Mouse (Mus musculus): ENCODE measurements at regions not wholly inside any gene's neighbourhood (a gene's known extent, or its start where the extent isn't known, plus 50 kb on each side); places are given as distances from the start of the nearest gene placed in this dataset.

DNA sequence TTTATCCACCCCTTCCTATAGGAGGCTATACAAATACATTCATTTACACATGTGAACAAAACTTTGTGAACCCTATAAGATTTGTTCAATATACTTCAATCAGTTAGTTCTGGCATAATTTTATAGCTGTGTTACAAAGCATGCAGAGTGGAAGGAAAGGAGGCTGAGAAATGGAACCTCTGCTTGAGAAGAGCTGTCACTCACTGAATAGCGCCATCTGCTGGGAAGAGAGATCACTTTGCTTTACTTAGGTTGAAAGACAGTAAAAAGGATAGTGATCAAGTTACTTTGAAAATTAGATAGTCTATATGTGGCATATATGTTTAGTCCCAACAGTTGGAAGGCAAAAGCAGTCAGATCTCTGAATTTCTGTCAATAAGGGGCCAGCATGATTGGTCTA is 1824.8 kb downstream of the AI429214 start:
- TF ChIP-seq CTCF (IDR thresholded peaks at IDR 0.05; ENCODE audit: borderline replicate concordance, insufficient read depth, low read depth, low read length): no peak
- no peak for TF ChIP-seq POLR2A (IDR thresholded peaks at IDR 0.05; ENCODE audit: borderline replicate concordance, insufficient read depth, low read length)

All from cerebellum, adult 2 months (tissue).